ENCODE assay signal across 20 mouse cellular contexts in the genomic region with DNA sequence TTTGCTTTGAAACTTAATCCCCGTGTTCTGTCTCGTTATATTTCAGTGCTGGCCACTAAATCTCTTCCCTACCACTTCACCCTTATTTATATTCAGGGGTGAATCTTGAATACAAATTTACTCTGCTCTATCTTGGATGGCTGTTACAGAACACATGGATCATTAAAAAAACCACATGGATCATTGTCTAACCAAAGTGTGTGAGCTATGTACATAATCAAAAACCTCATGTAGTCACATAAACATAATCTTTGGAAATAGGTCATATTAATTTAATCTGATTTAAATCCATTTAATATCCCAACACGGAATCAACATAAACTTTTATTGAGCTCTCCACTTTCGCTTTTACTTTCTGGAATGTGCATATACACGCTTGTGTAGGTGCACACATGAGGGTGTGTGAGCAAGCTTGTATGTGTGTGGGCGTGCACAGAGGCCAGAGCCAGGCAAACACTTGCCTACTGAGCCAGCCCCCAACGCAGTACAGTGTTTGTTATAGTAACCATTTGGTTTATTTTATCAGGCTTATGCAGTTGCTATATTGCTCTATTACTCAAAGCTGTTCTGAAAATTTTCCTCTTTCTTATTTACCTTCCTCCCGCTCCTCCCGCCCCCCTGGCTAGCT. TPM values are rescaled to one million over a fixed set of nuclear protein-coding genes. Genes with fewer than 3 reads are reported as not detected.
DNase-seq lines count a peak whose midpoint lies in the region; ATAC-seq and TF ChIP-seq lines count a peak whose summit lies in the region.
"Had no signal": no experiment of that assay in that cellular context is flagged by ENCODE, and none has a peak within 500 bp of the region (broad histone marks: within the 10 kb centered on the region; RNA-seq: fewer than 3 reads in every experiment).

No protein-coding gene starts in this region.

- no peak overlapping the region for H3K9ac ChIP-seq in forebrain, embryonic 12.5 days
- no peak overlapping the region for H3K9ac ChIP-seq in forebrain, postnatal 0 days
- no peak overlapping the region for H3K9ac ChIP-seq in limb, embryonic 12.5 days (replicated peaks)
- H3K9ac ChIP-seq in intestine, embryonic 14.5 days (ENCODE audit: low read length): no peak overlapping the region
- no peak overlapping the region for H3K9ac ChIP-seq in stomach, postnatal 0 days (ENCODE audit: low read length)
- H3K9ac ChIP-seq: hindbrain, embryonic 13.5 days; limb, embryonic 15.5 days; liver, embryonic 15.5 days; lung, embryonic 15.5 days had no signal

- no peaks in the 10 kb centered on the region for H3K36me3 ChIP-seq in forebrain, embryonic 12.5 days (replicated peaks)
- H3K36me3 ChIP-seq in forebrain, postnatal 0 days (ENCODE audit: insufficient read depth): no peaks in the 10 kb centered on the region
- H3K36me3 ChIP-seq in limb, embryonic 12.5 days: no peaks in the 10 kb centered on the region
- no peaks in the 10 kb centered on the region for H3K36me3 ChIP-seq in limb, embryonic 10.5 days
- no peaks in the 10 kb centered on the region for H3K36me3 ChIP-seq in intestine, embryonic 14.5 days (ENCODE audit: control insufficient read depth, insufficient read depth, low read length)
- H3K36me3 ChIP-seq in stomach, postnatal 0 days (ENCODE audit: control insufficient read depth, insufficient read depth, low read length): no peaks in the 10 kb centered on the region
- H3K36me3 ChIP-seq: hindbrain, embryonic 13.5 days; limb, embryonic 15.5 days; liver, embryonic 15.5 days; lung, embryonic 15.5 days had no signal

- H3K27me3 ChIP-seq in forebrain, embryonic 12.5 days: no peaks in the 10 kb centered on the region
- H3K27me3 ChIP-seq in forebrain, postnatal 0 days (ENCODE audit: insufficient read depth, low read length): no peaks in the 10 kb centered on the region
- no peaks in the 10 kb centered on the region for H3K27me3 ChIP-seq in limb, embryonic 12.5 days
- no peaks in the 10 kb centered on the region for H3K27me3 ChIP-seq in limb, embryonic 10.5 days (ENCODE audit: low read depth, poor library complexity, severe bottlenecking)
- no peaks in the 10 kb centered on the region for H3K27me3 ChIP-seq in intestine, embryonic 14.5 days (replicated peaks; ENCODE audit: control insufficient read depth, insufficient read depth, low read length)
- H3K27me3 ChIP-seq in stomach, postnatal 0 days (ENCODE audit: control insufficient read depth, insufficient read depth, low read length): no peaks in the 10 kb centered on the region
- H3K27me3 ChIP-seq: hindbrain, embryonic 13.5 days; limb, embryonic 15.5 days; liver, embryonic 15.5 days; lung, embryonic 15.5 days had no signal

- no peak overlapping the region for H3K4me3 ChIP-seq in forebrain, embryonic 12.5 days (replicated peaks)
- H3K4me3 ChIP-seq in forebrain, postnatal 0 days (ENCODE audit: low read depth, low read length): no peak overlapping the region
- no peak overlapping the region for H3K4me3 ChIP-seq in limb, embryonic 12.5 days (replicated peaks)
- H3K4me3 ChIP-seq in limb, embryonic 10.5 days: no peak overlapping the region
- no peak overlapping the region for H3K4me3 ChIP-seq in intestine, embryonic 14.5 days (ENCODE audit: low read depth, low read length)
- no peak overlapping the region for H3K4me3 ChIP-seq in stomach, postnatal 0 days (ENCODE audit: low read depth, low read length)
- H3K4me3 ChIP-seq: heart, adult 2 months; hindbrain, embryonic 13.5 days; limb, embryonic 15.5 days; liver, embryonic 15.5 days; lung, embryonic 15.5 days had no signal

- 0 out of 2 replicates have a peak, but pooled peaks have one; percentile 23 for ATAC-seq in forebrain, embryonic 12.5 days (ENCODE audit: low FRiP score)
- no peak for ATAC-seq in forebrain, postnatal 0 days
- peak; percentile 86; the same call in 1 of the 2 replicates for ATAC-seq in limb, embryonic 12.5 days (ENCODE audit: insufficient number of reproducible peaks, insufficient read depth, low FRiP score, low TSS enrichment, low read depth)
- ATAC-seq in intestine, embryonic 14.5 days (replicated peaks; ENCODE audit: low FRiP score, low TSS enrichment, low read depth): no peak
- 0 out of 2 replicates have a peak, but pooled peaks have one; percentile 64 for ATAC-seq in stomach, postnatal 0 days (ENCODE audit: low FRiP score, low TSS enrichment)
- ATAC-seq: inflammation-experienced regulatory T-cells, adult 6 months had no signal

- TF ChIP-seq CTCF in forebrain, postnatal 0 days (IDR thresholded peaks at IDR 0.05; ENCODE audit: low read depth): no peak
- TF ChIP-seq CTCF in stomach, postnatal 0 days (IDR thresholded peaks at IDR 0.05; ENCODE audit: low read depth): no peak

- H3K9me3 ChIP-seq in forebrain, embryonic 12.5 days: no peaks in the 10 kb centered on the region
- no peaks in the 10 kb centered on the region for H3K9me3 ChIP-seq in forebrain, postnatal 0 days (ENCODE audit: low read length)
- no peaks in the 10 kb centered on the region for H3K9me3 ChIP-seq in limb, embryonic 12.5 days
- no peaks in the 10 kb centered on the region for H3K9me3 ChIP-seq in limb, embryonic 10.5 days (replicated peaks)
- no peaks in the 10 kb centered on the region for H3K9me3 ChIP-seq in intestine, embryonic 14.5 days (ENCODE audit: control insufficient read depth, low read length)
- no peaks in the 10 kb centered on the region for H3K9me3 ChIP-seq in stomach, postnatal 0 days (ENCODE audit: control insufficient read depth, low read length)
- H3K9me3 ChIP-seq: hindbrain, embryonic 13.5 days; limb, embryonic 15.5 days; liver, embryonic 15.5 days; lung, embryonic 15.5 days had no signal

- H3K4me2 ChIP-seq in forebrain, embryonic 12.5 days: no peak overlapping the region
- H3K4me2 ChIP-seq in forebrain, postnatal 0 days (ENCODE audit: low read depth): no peak overlapping the region
- H3K4me2 ChIP-seq in limb, embryonic 12.5 days: no peak overlapping the region
- no peak overlapping the region for H3K4me2 ChIP-seq in intestine, embryonic 14.5 days (ENCODE audit: low read length)
- no peak overlapping the region; the same call in 1 of the 2 replicates for H3K4me2 ChIP-seq in stomach, postnatal 0 days (replicated peaks; ENCODE audit: low read depth)
- H3K4me2 ChIP-seq: hindbrain, embryonic 13.5 days; limb, embryonic 15.5 days; liver, embryonic 15.5 days; lung, embryonic 15.5 days had no signal

- no peak for TF ChIP-seq EP300 in stomach, postnatal 0 days (optimal IDR thresholded peaks at IDR 0.05)

- peaks cover 7% of the 10 kb centered on the region; the same call in 1 of the 2 replicates for H3K4me1 ChIP-seq in forebrain, embryonic 12.5 days
- peaks cover 7% of the 10 kb centered on the region; the same call in 1 of the 2 replicates for H3K4me1 ChIP-seq in forebrain, postnatal 0 days (ENCODE audit: insufficient read depth)
- peaks cover 3% of the 10 kb centered on the region; the same call in 1 of the 2 replicates for H3K4me1 ChIP-seq in limb, embryonic 12.5 days (replicated peaks)
- peaks cover 8% of the 10 kb centered on the region for H3K4me1 ChIP-seq in limb, embryonic 10.5 days
- H3K4me1 ChIP-seq in intestine, embryonic 14.5 days (replicated peaks; ENCODE audit: control insufficient read depth, insufficient read depth, low read length): peaks cover 9% of the 10 kb centered on the region
- H3K4me1 ChIP-seq in stomach, postnatal 0 days (replicated peaks; ENCODE audit: control insufficient read depth, insufficient read depth): 0 out of 2 replicates have a peak, but pooled peaks cover 3% of the 10 kb centered on the region
- H3K4me1 ChIP-seq: hindbrain, embryonic 13.5 days; liver, embryonic 15.5 days had no signal

- DNase-seq in forebrain, postnatal 0 days: no peak
- no peak for DNase-seq in limb, embryonic 10.5 days (ENCODE audit: low spot score)
- peak; percentile 50 for DNase-seq in intestine, embryonic 14.5 days (ENCODE audit: low spot score)
- no peak for DNase-seq in stomach, postnatal 0 days (ENCODE audit: low spot score)
- DNase-seq in urinary bladder, postnatal 14 days (ENCODE audit: low spot score): no peak
- DNase-seq in kidney, postnatal 10 days: no peak
- DNase-seq: adrenal gland, postnatal 14 days; cerebellum, adult 9-10 months; gastrocnemius, postnatal 25 days; heart, adult 2 months; kidney, postnatal 36 days; lung, postnatal 4 days; thymus, postnatal 4 days had no signal

- WGBS in forebrain, embryonic 12.5 days: 79% methylated on average over 9 of the region's 9 CpGs
- 68% methylated on average over 9 of the region's 9 CpGs for WGBS in forebrain, postnatal 0 days
- 65% methylated on average over 9 of the region's 9 CpGs for WGBS in limb, embryonic 12.5 days
- 77% methylated on average over 9 of the region's 9 CpGs for WGBS in limb, embryonic 10.5 days
- 37% methylated on average over 9 of the region's 9 CpGs for WGBS in intestine, embryonic 14.5 days
- WGBS in stomach, postnatal 0 days: 36% methylated on average over 9 of the region's 9 CpGs

- no peak overlapping the region for H3K27ac ChIP-seq in forebrain, embryonic 12.5 days
- H3K27ac ChIP-seq in forebrain, postnatal 0 days (ENCODE audit: low read depth, low read length): no peak overlapping the region
- no peak overlapping the region for H3K27ac ChIP-seq in limb, embryonic 12.5 days
- H3K27ac ChIP-seq in limb, embryonic 10.5 days: no peak overlapping the region
- H3K27ac ChIP-seq in intestine, embryonic 14.5 days (ENCODE audit: low read depth): no peak overlapping the region
- H3K27ac ChIP-seq in stomach, postnatal 0 days (replicated peaks): no peak overlapping the region
- H3K27ac ChIP-seq: heart, adult 2 months; hindbrain, embryonic 13.5 days; limb, embryonic 15.5 days; liver, embryonic 15.5 days; lung, embryonic 15.5 days had no signal

RNA-seq across cellular contexts. Expression of gene Bach1, which starts 52.2 kb away (rescaled TPM):
- 19.3 and 19.4 TPM in 2 replicates for polyA plus RNA-seq in forebrain, embryonic 12.5 days (2016; fragmentation: Nextera tagmentation; extraction: Ambion mirVana)
- 49.8 and 50.0 TPM in 2 replicates for total RNA-seq in forebrain, postnatal 0 days (2014; rRNA removed)
- 11.4 and 13.0 TPM in 2 replicates for polyA plus RNA-seq in forebrain, postnatal 0 days (2015; fragmentation: Nextera tagmentation; extraction: Ambion mirVana)
- 19.4 and 20.4 TPM in 2 replicates for polyA plus RNA-seq in limb, embryonic 12.5 days (2016; fragmentation: Nextera tagmentation; extraction: Ambion mirVana)
- polyA plus RNA-seq in limb, embryonic 10.5 days (2016; fragmentation: Nextera tagmentation; extraction: Ambion mirVana): 12.5 and 15.4 TPM in 2 replicates
- 13.6 and 14.5 TPM in 2 replicates for polyA plus RNA-seq in intestine, embryonic 14.5 days (2014; fragmentation: Nextera tagmentation; extraction: Ambion mirVana)
- 4.3 and 5.3 TPM in 2 replicates for polyA plus RNA-seq in stomach, postnatal 0 days (2015; fragmentation: Nextera tagmentation; extraction: Ambion mirVana)

Comparison
In these comparisons a context has a peak if more than half of its experiments do, and no peak if none do; other contexts are left out.
1. ATAC-seq: peak in forebrain, embryonic 12.5 days (single experiment), limb, embryonic 12.5 days (single experiment) and stomach, postnatal 0 days (single experiment); none in forebrain, postnatal 0 days (single experiment) and intestine, embryonic 14.5 days (single experiment).